Mouse (Mus musculus) embryonic fibroblast, embryonic 13.5 days (primary cell): Measurements from ENCODE around the gene Ceacam2.
"Not testable (repeated sequence)": the region's sequence is repeated elsewhere in the genome, so short reads cannot be mapped to it uniquely, and the experiment has no call there.

Experiments
- CTCF ChIP-seq: IDR thresholded peaks from 2 replicates; pipeline ENCODE4 v1.5.1; 2011; ENCODE audit warnings: mild to moderate bottlenecking, control low read depth, low read length, moderate library complexity, borderline replicate concordance; ENCODE audit not compliant: insufficient read depth
- POLR2A ChIP-seq: IDR thresholded peaks from 2 replicates; pipeline ENCODE4 v1.6.1; 2011; ENCODE audit warnings: low read depth, mild to moderate bottlenecking, control low read depth, low read length, moderate library complexity

- not testable (repeated sequence) for TF ChIP-seq CTCF, POLR2A
These were observed 62.4 kb downstream of the Ceacam2 start, which contains the start of gene Ceacam1 for GRCm38 (mm10) chr7:25477091-25477751.
